23 mouse cellular contexts compared by ENCODE assay signal in the genomic region with DNA sequence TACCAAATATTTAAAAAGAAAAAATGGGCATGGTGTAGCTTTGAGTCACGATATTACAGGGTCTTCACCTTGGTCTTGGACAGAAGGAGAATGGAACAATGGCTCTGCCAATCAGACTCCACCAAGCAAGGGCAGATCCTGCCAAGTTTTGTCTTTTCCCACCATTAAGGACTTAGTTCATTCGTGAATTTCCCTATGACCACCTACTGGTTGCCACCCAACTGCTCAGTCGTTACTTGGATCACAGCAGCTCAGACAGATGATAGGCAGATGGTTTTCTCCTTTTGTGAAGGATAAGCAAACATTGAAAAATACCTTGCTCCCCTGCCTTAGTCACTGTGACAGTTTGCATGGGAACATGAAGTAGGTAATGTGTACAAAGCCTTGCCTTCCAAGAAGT.
"Had no signal": no experiment of that assay in that cellular context is flagged by ENCODE, and none has a peak within 500 bp of the region (broad histone marks: within the 10 kb centered on the region; RNA-seq: fewer than 3 reads in every experiment).

No protein-coding gene starts in this region.

- DNase-seq: kidney, adult 2 months; kidney, postnatal 36 days; layer of hippocampus, postnatal 36 days; liver; lung, adult 18-20 months; lung, postnatal 10 days; lung, postnatal 36 days; right cerebral cortex, adult 18-20 months; right cerebral cortex, postnatal 14 days; right cerebral cortex, postnatal 4 days; thymus, adult 2 months; thymus, postnatal 14 days; thymus, postnatal 4 days had no signal

- H3K4me2 ChIP-seq: limb, embryonic 13.5 days; liver, embryonic 12.5 days; liver, embryonic 15.5 days; lung, embryonic 15.5 days; midbrain, embryonic 12.5 days; neural tube, embryonic 12.5 days; neural tube, embryonic 15.5 days had no signal

- H3K4me1 ChIP-seq: liver, embryonic 12.5 days; liver, embryonic 15.5 days; lung, embryonic 15.5 days had no signal

- H3K9me3 ChIP-seq: limb, embryonic 13.5 days; liver, embryonic 15.5 days; lung, embryonic 15.5 days; midbrain, embryonic 12.5 days; neural tube, embryonic 12.5 days; neural tube, embryonic 15.5 days had no signal

- H3K36me3 ChIP-seq: limb, embryonic 13.5 days; liver, embryonic 12.5 days; liver, embryonic 15.5 days; lung, embryonic 15.5 days; midbrain, embryonic 12.5 days; neural tube, embryonic 12.5 days; neural tube, embryonic 15.5 days had no signal

- H3K4me3 ChIP-seq: left cerebral cortex, adult 2 months; limb, embryonic 13.5 days; liver, embryonic 12.5 days; liver, embryonic 15.5 days; lung, embryonic 15.5 days; midbrain, embryonic 12.5 days; neural tube, embryonic 12.5 days; neural tube, embryonic 15.5 days had no signal

- H3K9ac ChIP-seq: limb, embryonic 13.5 days; liver, embryonic 12.5 days; liver, embryonic 15.5 days; lung, embryonic 15.5 days; midbrain, embryonic 12.5 days; neural tube, embryonic 12.5 days; neural tube, embryonic 15.5 days had no signal

- H3K27ac ChIP-seq: kidney, postnatal 0 days; left cerebral cortex, adult 2 months; liver, embryonic 12.5 days; liver, embryonic 15.5 days; lung, embryonic 15.5 days; midbrain, embryonic 12.5 days; neural tube, embryonic 12.5 days; stomach, postnatal 0 days had no signal

- ATAC-seq: liver, embryonic 12.5 days had no signal

- H3K27me3 ChIP-seq: limb, embryonic 13.5 days; liver, embryonic 12.5 days; liver, embryonic 15.5 days; lung, embryonic 15.5 days; midbrain, embryonic 12.5 days; neural tube, embryonic 12.5 days; neural tube, embryonic 15.5 days had no signal
